In genomic region chr10:60147510-60148047, GRCm38 (mm10) we compare ENCODE assay signal across 7 mouse cellular contexts. TPM values are rescaled to one million over a fixed set of nuclear protein-coding genes. Genes with fewer than 3 reads are reported as not detected.
A peak's percentile ranks its signal among the peaks of the same experiment; 100 is the strongest.
DNase-seq lines count a peak whose midpoint lies in the region; ATAC-seq lines count a peak whose summit lies in the region.
"Not testable (repeated sequence)": the region's sequence is repeated elsewhere in the genome, so short reads cannot be mapped to it uniquely, and the experiment has no call there.
"Had no signal": no experiment of that assay in that cellular context is flagged by ENCODE, and none has a peak within 500 bp of the region (broad histone marks: within the 10 kb centered on the region; RNA-seq: fewer than 3 reads in every experiment).

No protein-coding gene starts in this region.

- H3K4me3 ChIP-seq in forebrain, embryonic 12.5 days (replicated peaks); hindbrain, embryonic 16.5 days (ENCODE audit: low read length); midbrain, embryonic 15.5 days: not testable (repeated sequence)

- not testable (repeated sequence) for H3K27me3 ChIP-seq in forebrain, embryonic 12.5 days; hindbrain, embryonic 16.5 days (replicated peaks; ENCODE audit: control insufficient read depth, insufficient read depth, low read length); midbrain, embryonic 15.5 days (replicated peaks)

- H3K4me2 ChIP-seq in forebrain, embryonic 12.5 days; hindbrain, embryonic 16.5 days (ENCODE audit: low read length); midbrain, embryonic 15.5 days: not testable (repeated sequence)

- H3K36me3 ChIP-seq in forebrain, embryonic 12.5 days (replicated peaks); hindbrain, embryonic 16.5 days (ENCODE audit: control insufficient read depth, insufficient read depth, low read length); midbrain, embryonic 15.5 days (replicated peaks): not testable (repeated sequence)

- H3K9ac ChIP-seq in forebrain, embryonic 12.5 days; hindbrain, embryonic 16.5 days (ENCODE audit: low read depth, low read length); midbrain, embryonic 15.5 days: not testable (repeated sequence)

- H3K27ac ChIP-seq in forebrain, embryonic 12.5 days; hindbrain, embryonic 16.5 days (ENCODE audit: low read depth, low read length); midbrain, embryonic 15.5 days: not testable (repeated sequence)

- DNase-seq in ES-CJ7 (ENCODE audit: low read depth, low spot score) = peak; percentile 75
- DNase-seq in heart, adult 8-10 months (ENCODE audit: low spot score) = peak; percentile 19
- DNase-seq in lung, adult 18-20 months = peak; percentile 38 to 41

- ATAC-seq in forebrain, embryonic 12.5 days (ENCODE audit: low FRiP score) = 0 out of 2 replicates have a peak, but pooled peaks have one; percentile 3
- ATAC-seq in hindbrain, embryonic 16.5 days = peak; percentile 10; the same call in 1 of the 2 replicates
- ATAC-seq in midbrain, embryonic 15.5 days (replicated peaks) = 0 out of 2 replicates have a peak, but pooled peaks have one; percentile 24

- H3K9me3 ChIP-seq in forebrain, embryonic 12.5 days; hindbrain, embryonic 16.5 days (ENCODE audit: control insufficient read depth, low read length); midbrain, embryonic 15.5 days: not testable (repeated sequence)

- not testable (repeated sequence) for H3K4me1 ChIP-seq in forebrain, embryonic 12.5 days; hindbrain, embryonic 16.5 days (ENCODE audit: control insufficient read depth, insufficient read depth, low read depth, low read length); midbrain, embryonic 15.5 days

- WGBS in forebrain, embryonic 12.5 days = 59% methylated on average over 10 of the region's 10 CpGs
- WGBS in hindbrain, embryonic 16.5 days = 73% methylated on average over 10 of the region's 10 CpGs
- WGBS in midbrain, embryonic 15.5 days = 72% methylated on average over 10 of the region's 10 CpGs

RNA-seq across cellular contexts. Expression of gene Spock2, which starts 41.6 kb away (rescaled TPM):
- 13.2 and 14.3 TPM in 2 replicates for polyA plus RNA-seq in forebrain, embryonic 12.5 days (2016; fragmentation: Nextera tagmentation; extraction: Ambion mirVana)
- total RNA-seq in heart, adult 8-10 months (2022) = 10 to 100 TPM; 12.2 to 24.8 (median 14.4) TPM
- polyA plus RNA-seq in hindbrain, embryonic 16.5 days (2015; fragmentation: Nextera tagmentation; extraction: Ambion mirVana) = 119 and 128 TPM in 2 replicates
- polyA plus RNA-seq in midbrain, embryonic 15.5 days (2015; fragmentation: Nextera tagmentation; extraction: Ambion mirVana) = 106 and 113 TPM in 2 replicates
- total RNA-seq: G1E had no signal
- polyA plus RNA-seq: G1E had no signal

Comparison
In these comparisons a context has a peak if more than half of its experiments do, and no peak if none do; other contexts are left out.
1. DNase-seq: peak in every context shown above with its lines; median percentile 75 in ES-CJ7; 40 in lung, adult 18-20 months; 19 in heart, adult 8-10 months.